ENCODE assay signal across 23 mouse cellular contexts in genomic region chr13:13677871-13678270, GRCm38 (mm10).
DNase-seq lines count a peak whose midpoint lies in the region; ATAC-seq lines count a peak whose summit lies in the region.
"Had no signal": no experiment of that assay in that cellular context is flagged by ENCODE, and none has a peak within 500 bp of the region (broad histone marks: within the 10 kb centered on the region; RNA-seq: fewer than 3 reads in every experiment).

No protein-coding gene starts in this region.

- H3K4me2 ChIP-seq in forebrain, embryonic 12.5 days: no peak overlapping the region
- H3K4me2 ChIP-seq: embryonic facial prominence, embryonic 12.5 days; heart, embryonic 12.5 days; hindbrain, embryonic 15.5 days; limb, embryonic 12.5 days; liver, embryonic 12.5 days; lung, embryonic 14.5 days; midbrain, embryonic 11.5 days had no signal

- H3K9ac ChIP-seq in forebrain, embryonic 12.5 days: no peak overlapping the region
- H3K9ac ChIP-seq: embryonic facial prominence, embryonic 12.5 days; forebrain, postnatal 0 days; heart, embryonic 12.5 days; hindbrain, embryonic 15.5 days; limb, embryonic 12.5 days; liver, embryonic 12.5 days; lung, embryonic 14.5 days had no signal

- 0 out of 2 replicates have a peak, but pooled peaks cover 9% of the 10 kb centered on the region for H3K36me3 ChIP-seq in midbrain, embryonic 10.5 days
- peaks cover 9% of the 10 kb centered on the region; the same call in 1 of the 2 replicates for H3K36me3 ChIP-seq in forebrain, embryonic 12.5 days (replicated peaks)

- no peaks in the 10 kb centered on the region for H3K4me1 ChIP-seq in midbrain, embryonic 10.5 days
- no peaks in the 10 kb centered on the region for H3K4me1 ChIP-seq in forebrain, embryonic 12.5 days
- H3K4me1 ChIP-seq: embryonic facial prominence, embryonic 12.5 days; heart, embryonic 12.5 days; hindbrain, embryonic 15.5 days; limb, embryonic 12.5 days had no signal

- H3K9me3 ChIP-seq in midbrain, embryonic 10.5 days (replicated peaks): no peaks in the 10 kb centered on the region
- H3K9me3 ChIP-seq in forebrain, embryonic 12.5 days: no peaks in the 10 kb centered on the region
- H3K9me3 ChIP-seq: embryonic facial prominence, embryonic 12.5 days; heart, embryonic 12.5 days; hindbrain, embryonic 15.5 days; limb, embryonic 12.5 days; liver, embryonic 12.5 days had no signal

- no peak overlapping the region for H3K27ac ChIP-seq in midbrain, embryonic 10.5 days (replicated peaks)
- H3K27ac ChIP-seq in forebrain, embryonic 12.5 days: no peak overlapping the region
- H3K27ac ChIP-seq: embryonic facial prominence, embryonic 12.5 days; hindbrain, embryonic 15.5 days; limb, embryonic 12.5 days; liver, embryonic 12.5 days had no signal

- peak; percentile 10 for DNase-seq in cerebellum, adult 11-12 months
- no peak for DNase-seq in cerebellum, adult 11 months
- peak; percentile 12 for DNase-seq in 3T3-L1 (ENCODE audit: low read depth, low spot score)
- DNase-seq in adrenal gland, postnatal 10 days: peak; percentile 46
- peak; percentile 77 for DNase-seq in gonadal fat pad, adult 2 months (ENCODE audit: low read depth)
- DNase-seq in midbrain, embryonic 10.5 days (ENCODE audit: low spot score): no peak
- DNase-seq: B cell, adult 2 months; forebrain, postnatal 0 days; heart, adult 11 months; kidney, postnatal 4 days; layer of hippocampus, adult 9-11 months; lung, embryonic 14.5 days; lung, postnatal 4 days; thymus, postnatal 14 days had no signal

- no peak overlapping the region for H3K4me3 ChIP-seq in midbrain, embryonic 10.5 days
- no peak overlapping the region for H3K4me3 ChIP-seq in forebrain, embryonic 12.5 days (replicated peaks)
- H3K4me3 ChIP-seq: embryonic facial prominence, embryonic 12.5 days; erythroblast, embryonic 14.5 days; heart, embryonic 12.5 days; hindbrain, embryonic 15.5 days; limb, embryonic 12.5 days; liver, embryonic 12.5 days had no signal

- no peak for ATAC-seq in forebrain, embryonic 12.5 days (ENCODE audit: low FRiP score)
- ATAC-seq: forebrain, postnatal 0 days; intestine, embryonic 16.5 days; liver, embryonic 12.5 days had no signal

- no peaks in the 10 kb centered on the region for H3K27me3 ChIP-seq in midbrain, embryonic 10.5 days (ENCODE audit: low read depth, poor library complexity, severe bottlenecking)
- H3K27me3 ChIP-seq in forebrain, embryonic 12.5 days: no peaks in the 10 kb centered on the region
- H3K27me3 ChIP-seq: embryonic facial prominence, embryonic 12.5 days; heart, embryonic 12.5 days; hindbrain, embryonic 15.5 days; limb, embryonic 12.5 days; liver, embryonic 12.5 days had no signal

- 81% methylated on average over 8 of the region's 8 CpGs for WGBS in midbrain, embryonic 10.5 days
- WGBS in forebrain, embryonic 12.5 days: 86% methylated on average over 8 of the region's 8 CpGs

Comparison
In these comparisons a context has a peak if more than half of its experiments do, and no peak if none do; other contexts are left out.
1. DNase-seq: peak in cerebellum, adult 11-12 months (single experiment), 3T3-L1 (single experiment), adrenal gland, postnatal 10 days (single experiment) and gonadal fat pad, adult 2 months (single experiment); none in cerebellum, adult 11 months (single experiment) and midbrain, embryonic 10.5 days (single experiment).